27 mouse cellular contexts compared by ENCODE assay signal in genomic region chr4:9103958-9104357, GRCm38 (mm10).
DNase-seq lines count a peak whose midpoint lies in the region; ATAC-seq and TF ChIP-seq lines count a peak whose summit lies in the region.
"Had no signal": no experiment of that assay in that cellular context is flagged by ENCODE, and none has a peak within 500 bp of the region (broad histone marks: within the 10 kb centered on the region; RNA-seq: fewer than 3 reads in every experiment).

No protein-coding gene starts in this region.

- 42% methylated on average over 8 of the region's 8 CpGs for WGBS in kidney, postnatal 0 days
- WGBS in forebrain, embryonic 15.5 days, result 68% methylated on average over 8 of the region's 8 CpGs

- no peak for ATAC-seq in kidney, postnatal 0 days (replicated peaks; ENCODE audit: low FRiP score, low read depth)
- no peak for ATAC-seq in forebrain, embryonic 15.5 days (replicated peaks)
- ATAC-seq: CD4-positive, CD25-positive, alpha-beta regulatory T cell, adult 4 months; forebrain, embryonic 13.5 days had no signal

- DNase-seq in kidney, postnatal 0 days (ENCODE audit: low spot score), result peak; percentile 10
- no peak for DNase-seq in kidney, adult 8-10 months
- no peak for DNase-seq in lung, postnatal 36 days
- no peak for DNase-seq in frontal cortex, postnatal 25 days (ENCODE audit: low spot score in 2 of 2)
- DNase-seq: adrenal gland, adult 8-10 months; cerebellum, adult 8-10 months; cerebellum, postnatal 25 days; heart, adult 2 months; heart, postnatal 4 days; kidney, adult 18-20 months; kidney, postnatal 4 days; layer of hippocampus, postnatal 36 days; liver; lung, embryonic 14.5 days; lung, postnatal 14 days; right cerebral cortex, postnatal 14 days; thymus, postnatal 4 days had no signal

- no peaks in the 10 kb centered on the region for H3K79me2 ChIP-seq in C2C12 (ENCODE audit: control insufficient read depth, insufficient read depth)

- no peak overlapping the region for H3K4me2 ChIP-seq in kidney, postnatal 0 days (ENCODE audit: low read length)
- H3K4me2 ChIP-seq in forebrain, embryonic 15.5 days (replicated peaks), result no peak overlapping the region
- H3K4me2 ChIP-seq: embryonic facial prominence, embryonic 15.5 days; forebrain, embryonic 13.5 days; heart, embryonic 12.5 days; lung, embryonic 14.5 days; midbrain, embryonic 12.5 days had no signal

- H3K9me3 ChIP-seq in kidney, postnatal 0 days (replicated peaks; ENCODE audit: low read length), result no peaks in the 10 kb centered on the region
- H3K9me3 ChIP-seq in forebrain, embryonic 15.5 days, result no peaks in the 10 kb centered on the region
- H3K9me3 ChIP-seq: embryonic facial prominence, embryonic 15.5 days; forebrain, embryonic 13.5 days had no signal

- no peak for TF ChIP-seq CTCF in kidney, postnatal 0 days (IDR thresholded peaks at IDR 0.05; ENCODE audit: low read depth)
- no peak for TF ChIP-seq CTCF in C2C12 (IDR thresholded peaks at IDR 0.05; ENCODE audit: control insufficient read depth, insufficient read depth, insufficient read length)
- TF ChIP-seq CTCF in embryonic fibroblast, embryonic 13.5 days (IDR thresholded peaks at IDR 0.05; ENCODE audit: borderline replicate concordance, insufficient read depth, low read length), result no peak

- H3K27ac ChIP-seq in kidney, postnatal 0 days, result no peak overlapping the region
- H3K27ac ChIP-seq in embryonic fibroblast, embryonic 13.5 days (ENCODE audit: insufficient read depth, low read length), result peak overlapping the region; percentile 15; the same call in 1 of the 2 replicates
- H3K27ac ChIP-seq in forebrain, embryonic 15.5 days (replicated peaks), result no peak overlapping the region
- H3K27ac ChIP-seq: embryonic facial prominence, embryonic 10.5 days; embryonic facial prominence, embryonic 15.5 days; forebrain, embryonic 13.5 days; heart, adult 2 months; liver, embryonic 14.5 days; midbrain, embryonic 12.5 days had no signal

- H3K79me3 ChIP-seq in C2C12 (ENCODE audit: low read depth), result no peaks in the 10 kb centered on the region

- H3K36me3 ChIP-seq in kidney, postnatal 0 days (ENCODE audit: insufficient read depth, low read length), result no peaks in the 10 kb centered on the region
- H3K36me3 ChIP-seq in C2C12 (ENCODE audit: control insufficient read depth, insufficient read depth), result no peaks in the 10 kb centered on the region
- no peaks in the 10 kb centered on the region for H3K36me3 ChIP-seq in forebrain, embryonic 15.5 days
- H3K36me3 ChIP-seq: embryonic facial prominence, embryonic 10.5 days; embryonic facial prominence, embryonic 15.5 days; heart, embryonic 12.5 days; midbrain, embryonic 12.5 days had no signal

- no peak overlapping the region for H3K4me3 ChIP-seq in kidney, postnatal 0 days (replicated peaks; ENCODE audit: low read depth, low read length)
- H3K4me3 ChIP-seq in C2C12 (ENCODE audit: insufficient read depth, poor library complexity, severe bottlenecking), result no peak overlapping the region
- no peak overlapping the region for H3K4me3 ChIP-seq in embryonic fibroblast, embryonic 13.5 days (ENCODE audit: insufficient read depth, low read length)
- H3K4me3 ChIP-seq in forebrain, embryonic 15.5 days, result no peak overlapping the region
- H3K4me3 ChIP-seq: embryonic facial prominence, embryonic 10.5 days; embryonic facial prominence, embryonic 15.5 days; forebrain, embryonic 13.5 days; heart, adult 2 months; heart, embryonic 12.5 days; midbrain, embryonic 12.5 days had no signal

- no peak overlapping the region for H3K9ac ChIP-seq in kidney, postnatal 0 days (ENCODE audit: low read depth, low read length)
- no peak overlapping the region for H3K9ac ChIP-seq in forebrain, embryonic 15.5 days (replicated peaks)
- H3K9ac ChIP-seq: embryonic facial prominence, embryonic 15.5 days; forebrain, embryonic 13.5 days; heart, embryonic 12.5 days; liver, embryonic 14.5 days; lung, embryonic 14.5 days; midbrain, embryonic 12.5 days had no signal

- no peak overlapping the region for H3ac ChIP-seq in C2C12 (ENCODE audit: control insufficient read depth, insufficient read length, low read depth)

- H3K27me3 ChIP-seq in kidney, postnatal 0 days (ENCODE audit: insufficient read depth, low read length), result no peaks in the 10 kb centered on the region
- no peaks in the 10 kb centered on the region for H3K27me3 ChIP-seq in C2C12 (ENCODE audit: control insufficient read depth, insufficient read depth, insufficient read length)
- H3K27me3 ChIP-seq in forebrain, embryonic 15.5 days, result no peaks in the 10 kb centered on the region
- H3K27me3 ChIP-seq: embryonic facial prominence, embryonic 15.5 days; forebrain, embryonic 13.5 days; heart, embryonic 12.5 days; midbrain, embryonic 12.5 days had no signal

- H3K4me1 ChIP-seq in kidney, postnatal 0 days (replicated peaks; ENCODE audit: insufficient read depth, low read length), result no peaks in the 10 kb centered on the region
- H3K4me1 ChIP-seq in embryonic fibroblast, embryonic 13.5 days (ENCODE audit: control insufficient read depth, insufficient read depth, low read length), result peaks cover 14% of the 10 kb centered on the region
- H3K4me1 ChIP-seq in forebrain, embryonic 15.5 days, result no peaks in the 10 kb centered on the region
- H3K4me1 ChIP-seq: embryonic facial prominence, embryonic 10.5 days; embryonic facial prominence, embryonic 15.5 days; forebrain, embryonic 13.5 days; heart, embryonic 12.5 days; midbrain, embryonic 12.5 days had no signal

- TF ChIP-seq POLR2A in embryonic fibroblast, embryonic 13.5 days (IDR thresholded peaks at IDR 0.05; ENCODE audit: low read depth, low read length), result no peak

TF ChIP-seq in C2C12, 6 proteins besides CTCF, POLR2A, EP300 and RAD21:
- TF ChIP-seq MAX (IDR thresholded peaks at IDR 0.05) (peak; percentile 73), MYOD1 (IDR thresholded peaks at IDR 0.05; ENCODE audit: control insufficient read depth, insufficient read length, low read depth) (no peak), FOSL1 (IDR thresholded peaks at IDR 0.05; ENCODE audit: insufficient read depth, low read length, poor library complexity, severe bottlenecking) (peak; percentile 95)
